ENCODE assay signal across 8 mouse cellular contexts in genomic region chr5:75979108-75979507, GRCm38 (mm10). TPM values are rescaled to one million over a fixed set of nuclear protein-coding genes. Genes with fewer than 3 reads are reported as not detected.
DNase-seq lines count a peak whose midpoint lies in the region; ATAC-seq and TF ChIP-seq lines count a peak whose summit lies in the region.

No protein-coding gene starts in this region.

- H3K4me2 ChIP-seq in forebrain, embryonic 14.5 days (ENCODE audit: low read length): peak overlapping the region; percentile 99
- H3K4me2 ChIP-seq in kidney, embryonic 16.5 days (replicated peaks; ENCODE audit: low read depth, low read length): peak overlapping the region; percentile 96
- peak overlapping the region; percentile 99 for H3K4me2 ChIP-seq in midbrain, postnatal 0 days (ENCODE audit: low read depth, low read length, poor library complexity, severe bottlenecking)

- TF ChIP-seq POLR2A in heart, adult 2 months (IDR thresholded peaks at IDR 0.05; ENCODE audit: insufficient read depth, low read depth, low read length): no peak

- peaks cover 2% of the 10 kb centered on the region; the same call in 1 of the 2 replicates for H3K36me3 ChIP-seq in heart, adult 2 months (ENCODE audit: control insufficient read depth, insufficient read depth, low read length)
- no peaks in the 10 kb centered on the region for H3K36me3 ChIP-seq in forebrain, embryonic 14.5 days (ENCODE audit: control insufficient read depth, insufficient read depth, low read length)
- H3K36me3 ChIP-seq in kidney, embryonic 16.5 days (ENCODE audit: insufficient read depth, low read length): no peaks in the 10 kb centered on the region
- H3K36me3 ChIP-seq in midbrain, postnatal 0 days (ENCODE audit: insufficient read depth, low read length): no peaks in the 10 kb centered on the region

- DNase-seq in heart, adult 2 months: peak; percentile 32 to 54
- no peak for DNase-seq in heart, postnatal 25 days (ENCODE audit: low spot score)
- DNase-seq in forebrain, embryonic 14.5 days (ENCODE audit: low spot score): no peak
- no peak for DNase-seq in midbrain, postnatal 0 days (ENCODE audit: low spot score)
- no peak for DNase-seq in adrenal gland, postnatal 25 days
- no peak for DNase-seq in spleen, postnatal 14 days (ENCODE audit: low spot score in 2 of 2)
- no peak for DNase-seq in layer of hippocampus, postnatal 10 days (ENCODE audit: low spot score in 2 of 2)

- no peaks in the 10 kb centered on the region for H3K79me2 ChIP-seq in heart, adult 2 months (replicated peaks; ENCODE audit: control insufficient read depth, insufficient read depth, low read length)

- TF ChIP-seq CTCF in heart, adult 2 months (IDR thresholded peaks at IDR 0.05): no peak
- no peak for TF ChIP-seq CTCF in midbrain, postnatal 0 days (IDR thresholded peaks at IDR 0.05)

- H3K4me3 ChIP-seq in heart, adult 2 months: peak overlapping the region; percentile 82
- peak overlapping the region; percentile 55 for H3K4me3 ChIP-seq in forebrain, embryonic 14.5 days (ENCODE audit: low read depth, low read length)
- H3K4me3 ChIP-seq in kidney, embryonic 16.5 days (ENCODE audit: low read length): peak overlapping the region; percentile 83
- H3K4me3 ChIP-seq in midbrain, postnatal 0 days (ENCODE audit: low read depth, low read length): peak overlapping the region; percentile 63; the same call in 1 of the 2 replicates

- 0 out of 2 replicates have a peak, but pooled peaks have one; percentile 6 for TF ChIP-seq EP300 in heart, adult 2 months (IDR thresholded peaks at IDR 0.05; ENCODE audit: insufficient read depth, low read depth, low read length)

- 16% methylated on average over 8 of the region's 8 CpGs for WGBS in heart, adult 2 months
- 5% methylated on average over 8 of the region's 8 CpGs for WGBS in forebrain, embryonic 14.5 days
- 11% methylated on average over 8 of the region's 8 CpGs for WGBS in kidney, embryonic 16.5 days
- 12% methylated on average over 8 of the region's 8 CpGs for WGBS in midbrain, postnatal 0 days

- peak overlapping the region; percentile 94 for H3K27ac ChIP-seq in heart, adult 2 months
- H3K27ac ChIP-seq in forebrain, embryonic 14.5 days (ENCODE audit: low read depth, low read length): no peak overlapping the region
- peak overlapping the region; percentile 63 for H3K27ac ChIP-seq in kidney, embryonic 16.5 days (ENCODE audit: low read length)
- no peak overlapping the region for H3K27ac ChIP-seq in midbrain, postnatal 0 days (ENCODE audit: low read depth, low read length)

- 0 out of 2 replicates have a peak, but pooled peaks cover 2% of the 10 kb centered on the region for H3K27me3 ChIP-seq in heart, adult 2 months (ENCODE audit: control insufficient read depth, insufficient read depth, low read length)
- peaks cover 49% of the 10 kb centered on the region for H3K27me3 ChIP-seq in forebrain, embryonic 14.5 days (replicated peaks; ENCODE audit: control insufficient read depth, insufficient read depth, low read length)
- H3K27me3 ChIP-seq in kidney, embryonic 16.5 days (ENCODE audit: insufficient read depth, low read length): peaks cover 54% of the 10 kb centered on the region
- H3K27me3 ChIP-seq in midbrain, postnatal 0 days (ENCODE audit: insufficient read depth, low read length): peaks cover 31% of the 10 kb centered on the region

- H3K4me1 ChIP-seq in heart, adult 2 months (ENCODE audit: control insufficient read depth, insufficient read depth, low read length): no peaks in the 10 kb centered on the region; the same call in 1 of the 2 replicates
- H3K4me1 ChIP-seq in forebrain, embryonic 14.5 days (ENCODE audit: control insufficient read depth, insufficient read depth, low read length): no peaks in the 10 kb centered on the region; the same call in 1 of the 2 replicates
- H3K4me1 ChIP-seq in kidney, embryonic 16.5 days (ENCODE audit: insufficient read depth, low read length): peaks cover 19% of the 10 kb centered on the region
- peaks cover 6% of the 10 kb centered on the region; the same call in 1 of the 2 replicates for H3K4me1 ChIP-seq in midbrain, postnatal 0 days (ENCODE audit: insufficient read depth, low read length)

- intact Hi-C loops in heart, adult 2 months (cut with DNase I): loop anchor here (2.0 to 10.0 kb wide), 3 partner anchors 36 to 136 kb away; no protein-coding TSS in a partner anchor
- intact Hi-C loops in heart, postnatal 25 days (cut with DNase I): loop anchor here (2.0 to 10.0 kb wide), 3 partner anchors 34 to 136 kb away; no protein-coding TSS in a partner anchor

- no peaks in the 10 kb centered on the region for H3K9me3 ChIP-seq in forebrain, embryonic 14.5 days (replicated peaks; ENCODE audit: control insufficient read depth, low read length)
- no peaks in the 10 kb centered on the region for H3K9me3 ChIP-seq in kidney, embryonic 16.5 days (ENCODE audit: low read length)
- H3K9me3 ChIP-seq in midbrain, postnatal 0 days (ENCODE audit: low read length): no peaks in the 10 kb centered on the region

- peak overlapping the region; percentile 14 for H3K9ac ChIP-seq in heart, adult 2 months (ENCODE audit: low read depth, low read length)
- peak overlapping the region; percentile 63; the same call in 1 of the 2 replicates for H3K9ac ChIP-seq in forebrain, embryonic 14.5 days (ENCODE audit: low read length)
- peak overlapping the region; percentile 55 for H3K9ac ChIP-seq in kidney, embryonic 16.5 days (replicated peaks; ENCODE audit: low read length)
- no peak overlapping the region for H3K9ac ChIP-seq in midbrain, postnatal 0 days (replicated peaks; ENCODE audit: low read length, poor library complexity, severe bottlenecking)

- no peak for ATAC-seq in forebrain, embryonic 14.5 days
- no peak; the same call in 1 of the 2 replicates for ATAC-seq in kidney, embryonic 16.5 days (ENCODE audit: low FRiP score, low TSS enrichment)
- ATAC-seq in midbrain, postnatal 0 days (ENCODE audit: low FRiP score): no peak

RNA-seq across cellular contexts. Expression of gene Kdr, which starts 0.8 kb away (rescaled TPM):
- total RNA-seq in heart, adult 2 months (2021): 10 to 100 TPM; 70.7 to 78.2 TPM
- polyA plus RNA-seq in heart, adult 2 months (2012; rRNA removed): 38.3 and 73.9 TPM in 2 replicates
- total RNA-seq in heart, postnatal 25 days (2021): 10 to 100 TPM; 88.8 to 99.1 TPM
- 13.2 and 16.3 TPM in 2 replicates for polyA plus RNA-seq in forebrain, embryonic 14.5 days (2014; fragmentation: Nextera tagmentation; extraction: Ambion mirVana)
- 45.2 and 45.4 TPM in 2 replicates for polyA plus RNA-seq in kidney, embryonic 16.5 days (2015; fragmentation: Nextera tagmentation; extraction: Ambion mirVana)
- total RNA-seq in midbrain, postnatal 0 days (2014; rRNA removed): 19.1 and 24.7 TPM in 2 replicates
- polyA plus RNA-seq in midbrain, postnatal 0 days (2015; fragmentation: Nextera tagmentation; extraction: Ambion mirVana): 11.6 and 12.5 TPM in 2 replicates
- total RNA-seq in adrenal gland, postnatal 25 days (2021): 72.5 and 78.6 TPM in 2 replicates
- total RNA-seq in layer of hippocampus, postnatal 10 days (2021): 10 to 100 TPM; 26.9 to 30.2 TPM

Comparison
In these comparisons a context has a peak if more than half of its experiments do, and no peak if none do; other contexts are left out.
1. DNase-seq: peak in heart, adult 2 months (2 of 2); none in heart, postnatal 25 days (single experiment), forebrain, embryonic 14.5 days (single experiment), midbrain, postnatal 0 days (single experiment), adrenal gland, postnatal 25 days (single experiment), spleen, postnatal 14 days (0 of 2) and layer of hippocampus, postnatal 10 days (0 of 2).
2. H3K27ac ChIP-seq: peak in heart, adult 2 months (single experiment) and kidney, embryonic 16.5 days (single experiment); none in forebrain, embryonic 14.5 days (single experiment) and midbrain, postnatal 0 days (single experiment).
3. Peak in every context shown above with its lines, with median percentiles within 50 percentile points of each other: H3K4me3 ChIP-seq and H3K4me2 ChIP-seq.